Mouse (Mus musculus) forebrain, postnatal 0 days (tissue): ENCODE results near the gene Crip1. TPM values are rescaled to one million over a fixed set of nuclear protein-coding genes. Genes with fewer than 3 reads are reported as not detected.

ENCODE experiments used
- ATAC-seq: fragments of 200-750 bp; cut with Nextera tagmentation; 2 replicates; pipeline ENCODE4 v1.8.0; 2017; ENCODE audit warnings: mild to moderate bottlenecking, moderate library complexity
- DNase-seq: peaks from one replicate; pipeline ENCODE4 v3.0.0-alpha.2; 2015
- H3K27ac ChIP-seq: fragments of 300-500 bp; sonication (generic); 2 replicates; pipeline ENCODE4 v1.5.1; 2014; ENCODE audit warnings: low read depth, mild to moderate bottlenecking, antibody characterized with exemption, low read length, moderate library complexity, mixed read lengths
- H3K27me3 ChIP-seq: fragments of 300-500 bp; sonication (generic); 2 replicates; pipeline ENCODE4 v1.6.1; 2014; ENCODE audit warnings: mild to moderate bottlenecking, low read length, mixed read lengths; ENCODE audit not compliant: insufficient read depth
- H3K36me3 ChIP-seq: fragments of 300-500 bp; sonication (generic); 2 replicates; pipeline ENCODE4 v1.6.1; 2014; ENCODE audit warnings: mild to moderate bottlenecking, moderate library complexity; ENCODE audit not compliant: insufficient read depth
- H3K4me1 ChIP-seq: fragments of 300-500 bp; sonication (generic); 2 replicates; pipeline ENCODE4 v1.6.1; 2014; ENCODE audit warnings: antibody characterized with exemption; ENCODE audit not compliant: insufficient read depth
- H3K4me2 ChIP-seq: fragments of 300-500 bp; sonication (generic); 2 replicates; pipeline ENCODE4 v1.6.1; 2014; ENCODE audit warnings: low read depth, mild to moderate bottlenecking, moderate library complexity
- H3K4me3 ChIP-seq: fragments of 300-500 bp; sonication (generic); 2 replicates; pipeline ENCODE4 v1.5.1; 2014; ENCODE audit warnings: low read depth, low read length, mixed read lengths
- H3K9ac ChIP-seq: fragments of 300-500 bp; sonication (generic); 2 replicates; pipeline ENCODE4 v1.6.1; 2014; ENCODE audit warnings: mild to moderate bottlenecking
- H3K9me3 ChIP-seq: fragments of 300-500 bp; sonication (generic); 2 replicates; pipeline ENCODE4 v1.6.1; 2016; ENCODE audit warnings: low read length
- CTCF ChIP-seq: sonication (generic); IDR thresholded peaks from 2 replicates; pipeline ENCODE4 v1.5.1; 2016; ENCODE audit warnings: antibody characterized with exemption, control low read depth, low read depth
- WGBS: fragments of 180-500 bp; shearing (Covaris S2); extraction: QIAGEN DNeasy Blood & Tissue Kit; methylation state at CpG from one replicate; pipeline ENCODE4 v1.1.7; 2014; 5-methylcytosine and 5-hydroxymethylcytosine counted together
- polyA plus RNA-seq: library from polyadenylated mRNA; unstranded; fragments of >200 nt; fragmentation: Nextera tagmentation; extraction: Ambion mirVana; gene quantifications from 2 replicates; pipeline ENCODE4 v1.2.1, GENCODE M21; 2015
- total RNA-seq: library from RNA; depleted of rRNA; stranded (reverse); fragments of >200 nt; gene quantifications from 2 replicates; pipeline ENCODE4 v1.2.3, GENCODE M21; 2014

The Crip1 gene
- total and polyA plus RNA-seq, 2 experiments from 2014 or later, result 16.1 to 28.9 TPM

- no peak overlapping the region for H3K4me3 ChIP-seq
- WGBS, result 90% methylated on average over 8 of the region's 8 CpGs
- no peaks in the 10 kb centered on the region for H3K36me3 ChIP-seq
- no peak overlapping the region for H3K4me2 ChIP-seq
- peaks cover 11% of the 10 kb centered on the region; the same call in 1 of the 2 replicates for H3K4me1 ChIP-seq
- H3K9ac ChIP-seq, result no peak overlapping the region
- no peaks in the 10 kb centered on the region for H3K27me3 ChIP-seq
- H3K27ac ChIP-seq, result no peak overlapping the region
- H3K9me3 ChIP-seq, result no peaks in the 10 kb centered on the region
- DNase-seq (no peak), ATAC-seq (no peak)
- no peak for TF ChIP-seq CTCF
Observed at GRCm38 (mm10) chr12:113157521-113157920, 11.4 kb downstream of the Crip1 start.

GRCm38 (mm10) chr12:113157971-113158370, 11.9 kb downstream of the Crip1 start:
- no peak for TF ChIP-seq CTCF
- H3K9me3 ChIP-seq, result no peaks in the 10 kb centered on the region
- DNase-seq, result no peak
- ATAC-seq, result no peak
- H3K36me3 ChIP-seq, result no peaks in the 10 kb centered on the region
- WGBS, result 91% methylated on average over 8 of the region's 8 CpGs
- H3K27ac ChIP-seq, result no peak overlapping the region
- H3K9ac ChIP-seq, result no peak overlapping the region
- no peak overlapping the region for H3K4me2 ChIP-seq
- H3K27me3 ChIP-seq, result no peaks in the 10 kb centered on the region
- H3K4me3 ChIP-seq, result no peak overlapping the region
- peaks cover 11% of the 10 kb centered on the region; the same call in 1 of the 2 replicates for H3K4me1 ChIP-seq

GRCm38 (mm10) chr12:113163561-113164006, 17.5 kb downstream of the Crip1 start:
- 0 out of 2 replicates have a peak, but pooled peaks cover 4% of the 10 kb centered on the region for H3K36me3 ChIP-seq
- no peaks in the 10 kb centered on the region for H3K27me3 ChIP-seq
- DNase-seq (peak; percentile 61), ATAC-seq (peak; percentile 93)
- 52% methylated on average over 11 of the region's 11 CpGs for WGBS
- no peak overlapping the region for H3K9ac ChIP-seq
- H3K4me2 ChIP-seq, result no peak overlapping the region
- no peaks in the 10 kb centered on the region for H3K4me1 ChIP-seq
- H3K27ac ChIP-seq, result peak overlapping the region; percentile 59
- TF ChIP-seq CTCF, result no peak
- no peaks in the 10 kb centered on the region for H3K9me3 ChIP-seq
- no peak overlapping the region for H3K4me3 ChIP-seq

GRCm38 (mm10) chr12:113168031-113168536, 22.0 kb downstream of the Crip1 start:
- H3K27ac ChIP-seq, result no peak overlapping the region
- no peak overlapping the region for H3K4me3 ChIP-seq
- 0 out of 2 replicates have a peak, but pooled peaks cover 4% of the 10 kb centered on the region for H3K36me3 ChIP-seq
- H3K27me3 ChIP-seq, result no peaks in the 10 kb centered on the region
- H3K9ac ChIP-seq, result no peak overlapping the region
- no peak for TF ChIP-seq CTCF
- H3K9me3 ChIP-seq, result no peaks in the 10 kb centered on the region
- WGBS, result 89% methylated on average over 9 of the region's 9 CpGs
- no peak overlapping the region for H3K4me2 ChIP-seq
- no peaks in the 10 kb centered on the region for H3K4me1 ChIP-seq
- no peak for DNase-seq
- no peak for ATAC-seq

GRCm38 (mm10) chr12:113176960-113177725, 31.0 kb downstream of the Crip1 start:
- TF ChIP-seq CTCF, result no peak
- H3K4me3 ChIP-seq, result no peak overlapping the region
- no peak overlapping the region for H3K4me2 ChIP-seq
- no peaks in the 10 kb centered on the region for H3K4me1 ChIP-seq
- no peaks in the 10 kb centered on the region for H3K9me3 ChIP-seq
- H3K9ac ChIP-seq, result no peak overlapping the region
- no peak overlapping the region for H3K27ac ChIP-seq
- H3K27me3 ChIP-seq, result no peaks in the 10 kb centered on the region
- WGBS, result 90% methylated on average over 18 of the region's 18 CpGs
- no peak for DNase-seq
- no peak for ATAC-seq
- no peaks in the 10 kb centered on the region for H3K36me3 ChIP-seq

- Histone ChIP-seq H3K9ac (no peak overlapping the region), H3K36me3 (no peaks in the 10 kb centered on the region), H3K4me2 (no peak overlapping the region), H3K27ac (no peak overlapping the region), H3K27me3 (no peaks in the 10 kb centered on the region), H3K4me1 (no peaks in the 10 kb centered on the region), H3K9me3 (no peaks in the 10 kb centered on the region), H3K4me3 (no peak overlapping the region)
- DNase-seq, result no peak
- no peak for ATAC-seq
- 70% methylated on average over 4 of the region's 4 CpGs for WGBS
- no peak for TF ChIP-seq CTCF
Observed at GRCm38 (mm10) chr12:113181020-113181419, 34.9 kb downstream of the Crip1 start.

GRCm38 (mm10) chr12:113184945-113185344, 38.8 kb downstream of the Crip1 start:
- Histone ChIP-seq H3K9me3 (no peaks in the 10 kb centered on the region), H3K4me1 (peaks cover 9% of the 10 kb centered on the region), H3K36me3 (peaks cover 18% of the 10 kb centered on the region), H3K27ac (no peak overlapping the region), H3K4me3 (no peak overlapping the region), H3K27me3 (no peaks in the 10 kb centered on the region), H3K9ac (no peak overlapping the region), H3K4me2 (no peak overlapping the region)
- TF ChIP-seq CTCF, result no peak
- DNase-seq (no peak), ATAC-seq (no peak)
- 59% methylated on average over 5 of the region's 5 CpGs for WGBS
